Mouse (Mus musculus) thymus, postnatal 36 days (tissue): ENCODE measurements around the gene Ap2a2.
"Not testable (repeated sequence)": the region's sequence is repeated elsewhere in the genome, so short reads cannot be mapped to it uniquely, and the experiment has no call there.

Experiments used
- DNase-seq, 2 experiments: peaks; one replicate each; pipeline ENCODE4 v3.0.0; 2022; ENCODE audit warnings: mixed read lengths in 2 of 2

The Ap2a2 gene

DNA sequence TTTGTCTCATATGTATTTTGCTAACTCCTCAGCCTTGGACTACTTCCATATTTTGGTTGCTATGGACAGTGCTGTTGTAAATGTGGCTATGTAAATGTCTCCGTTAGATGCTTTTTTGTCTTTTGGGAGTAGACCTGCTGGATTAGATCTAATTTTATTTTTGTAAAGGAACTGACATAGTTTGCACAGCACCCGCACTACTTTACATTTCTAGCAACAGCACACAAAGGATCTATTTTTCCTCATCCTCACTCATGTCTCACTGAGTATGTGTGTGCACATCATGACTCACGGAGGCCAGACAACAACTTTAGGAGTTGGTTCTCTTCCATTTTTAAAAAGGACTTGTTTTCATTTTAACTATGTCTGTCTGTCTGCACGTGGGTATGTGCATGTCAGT lies 45.7 kb downstream of the Ap2a2 start:
- DNase-seq = no peak

DNA sequence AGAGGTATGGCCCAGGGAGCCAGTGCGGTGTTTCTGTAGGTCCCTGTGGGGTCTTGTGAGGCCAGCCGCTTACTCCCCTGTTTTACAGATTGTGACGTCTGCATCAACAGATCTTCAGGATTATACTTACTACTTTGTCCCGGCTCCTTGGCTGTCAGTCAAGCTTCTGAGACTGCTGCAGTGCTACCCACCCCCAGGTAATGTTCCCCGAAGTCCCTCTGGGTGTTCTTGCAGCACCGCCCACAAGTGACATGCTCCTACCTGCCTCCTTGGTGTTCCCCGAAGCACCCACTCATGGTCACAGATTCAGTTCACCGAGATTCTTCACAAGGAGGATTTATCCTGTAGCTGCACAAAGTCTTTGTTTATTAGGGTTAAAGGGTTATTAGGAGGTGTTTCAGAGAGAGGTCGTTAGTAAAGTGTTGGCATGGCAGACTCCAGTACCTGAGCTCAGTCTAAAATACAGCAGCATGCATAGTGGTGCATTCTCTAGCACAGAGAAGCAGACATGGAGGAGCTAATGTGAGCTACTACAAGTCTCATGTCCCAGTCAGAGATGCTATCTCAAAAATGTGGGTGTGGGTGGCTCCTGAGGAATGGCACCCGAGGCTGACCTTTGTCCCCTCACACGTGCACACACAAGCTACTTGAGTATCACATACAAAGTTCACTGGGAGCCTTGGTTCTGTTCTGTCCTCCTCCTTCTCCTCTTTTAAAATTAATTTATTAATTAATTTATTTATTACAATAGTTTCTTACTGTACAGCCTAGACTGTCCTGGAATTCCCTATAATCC lies 47.9 kb downstream of the Ap2a2 start:
- DNase-seq = no peak

DNA sequence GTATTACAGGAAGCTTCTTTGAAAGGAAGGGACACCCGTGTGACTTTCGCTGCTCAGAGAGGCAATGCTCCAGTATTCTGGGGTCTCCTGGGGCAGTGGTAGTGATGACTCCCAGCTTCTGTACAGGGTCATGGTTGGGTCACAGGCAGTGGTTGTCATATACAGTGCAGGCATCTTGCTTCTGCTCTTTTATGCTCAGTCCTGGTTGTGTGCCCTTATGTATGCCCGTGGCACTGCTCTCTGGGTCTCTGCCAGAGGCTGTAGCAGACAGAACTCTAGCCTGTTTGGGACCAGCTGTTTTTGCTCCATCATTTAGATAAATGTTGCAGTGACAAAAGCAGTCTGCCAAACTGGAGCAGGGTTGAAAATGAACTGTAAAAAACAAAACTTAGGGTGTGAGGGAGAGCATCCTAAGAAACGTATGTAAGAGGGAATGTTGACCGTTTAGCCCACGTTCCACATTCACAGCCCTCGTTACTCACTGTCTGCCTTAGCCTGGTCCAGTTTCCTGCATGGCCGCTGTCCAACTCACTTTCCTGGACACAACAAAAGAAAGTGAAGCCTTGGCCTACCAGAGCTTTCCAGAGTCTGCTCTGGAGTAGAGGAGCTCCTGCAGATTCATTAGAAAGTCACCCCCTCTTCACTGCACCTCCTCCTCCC lies 49.9 kb downstream of the Ap2a2 start:
- no peak for DNase-seq

DNA sequence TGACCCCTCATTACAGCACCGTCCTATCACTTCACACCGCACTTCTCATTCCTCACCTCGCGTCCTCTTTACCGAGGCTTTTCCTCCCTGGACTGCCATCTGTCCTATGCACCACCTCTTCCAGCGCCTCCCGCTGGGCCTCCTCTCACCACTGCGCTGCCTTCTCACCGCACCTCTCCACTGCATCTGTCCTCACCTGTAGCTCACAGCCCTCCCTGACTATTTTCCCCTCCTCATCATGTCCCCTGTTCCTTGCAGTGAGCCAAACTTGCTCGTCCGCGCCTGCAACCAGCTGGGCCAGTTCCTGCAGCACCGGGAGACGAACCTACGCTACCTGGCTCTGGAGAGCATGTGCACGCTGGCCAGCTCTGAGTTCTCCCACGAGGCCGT lies 50.4 kb downstream of the Ap2a2 start:
- DNase-seq = no peak

DNA sequence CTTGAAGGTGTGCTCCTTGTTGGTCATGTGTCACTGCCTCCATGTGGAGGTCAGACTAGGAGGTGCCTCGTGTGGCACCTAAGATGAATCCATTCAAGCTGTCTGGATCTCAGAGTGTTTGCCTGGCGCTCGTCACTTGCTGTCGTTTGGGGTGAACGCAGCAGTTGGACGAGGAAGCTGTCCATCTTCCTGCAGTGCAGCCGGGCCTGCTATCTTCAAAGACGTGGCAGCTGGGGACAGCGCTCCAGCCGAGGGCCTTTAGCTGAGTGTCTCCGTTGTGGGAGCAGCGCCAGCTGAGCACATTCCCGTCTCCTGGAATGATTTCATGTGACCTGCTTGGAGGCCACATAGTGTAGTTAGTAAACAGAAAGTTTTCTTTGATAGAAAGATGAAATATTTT lies 50.8 kb downstream of the Ap2a2 start:
- DNase-seq = no peak

- DNase-seq = no peak
Measured at GRCm38 (mm10) chr7:141614329-141614832, 52.4 kb downstream of the Ap2a2 start.

GRCm38 (mm10) chr7:141624214-141624613 lies 62.2 kb downstream of the Ap2a2 start:
- DNase-seq = no peak

DNA sequence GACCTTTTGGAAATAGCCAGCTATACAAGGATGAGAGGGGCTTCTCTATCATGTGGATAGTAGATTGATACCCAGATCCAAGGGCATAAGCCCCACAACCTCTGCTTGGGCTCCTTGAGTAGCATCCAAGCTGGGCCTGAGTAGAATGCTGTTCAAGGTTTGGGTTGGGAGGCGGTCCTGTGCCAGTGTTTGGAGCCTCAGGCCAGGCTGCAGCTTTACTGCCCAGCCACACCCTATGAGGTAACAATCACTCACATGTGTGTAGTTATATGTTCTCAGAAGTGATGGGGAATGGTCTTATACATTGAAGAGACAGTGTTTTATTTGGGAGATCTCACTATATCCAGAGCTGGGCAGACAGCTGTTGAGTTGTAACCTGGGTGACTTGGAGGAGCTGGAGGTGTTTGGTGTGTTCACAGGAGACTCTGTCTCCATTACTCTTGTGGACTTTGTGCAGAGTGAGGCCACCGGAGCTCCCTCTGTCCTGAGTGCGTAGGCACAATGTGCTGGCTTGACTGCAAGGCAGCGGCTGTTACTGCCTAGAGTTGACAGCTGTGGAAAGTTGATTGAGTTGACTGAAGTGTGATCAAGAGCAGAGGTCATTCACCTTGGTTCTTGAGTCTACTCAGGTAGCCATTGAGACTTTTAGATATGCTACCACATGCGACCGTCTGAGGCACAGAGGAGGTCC lies 63.3 kb downstream of the Ap2a2 start:
- DNase-seq = no peak

DNA sequence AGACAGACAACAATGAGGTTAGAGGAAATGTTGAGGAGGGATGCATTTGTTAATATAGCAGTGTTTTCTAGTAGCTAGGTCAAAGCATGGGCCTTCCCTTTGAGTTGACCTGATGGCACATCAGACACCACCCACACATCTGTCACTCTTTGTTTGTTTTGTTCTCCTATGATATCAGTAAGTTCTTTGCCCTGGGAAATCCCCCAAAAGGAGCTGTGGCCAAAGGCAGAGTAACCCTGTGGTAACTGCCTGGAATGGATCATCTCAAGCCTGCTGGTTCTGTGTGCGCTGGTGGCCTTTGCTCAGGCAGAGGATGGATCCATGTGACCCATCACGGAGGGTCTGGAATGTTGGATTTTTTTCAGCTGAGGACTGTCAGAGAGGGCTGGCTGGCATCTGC lies 66.0 kb downstream of the Ap2a2 start:
- no peak for DNase-seq

GRCm38 (mm10) chr7:141629241-141629640 lies 67.3 kb downstream of the Ap2a2 start:
- DNase-seq = no peak

GRCm38 (mm10) chr7:141638077-141638476 lies 76.1 kb downstream of the Ap2a2 start:
- DNase-seq = not testable (repeated sequence)

DNA sequence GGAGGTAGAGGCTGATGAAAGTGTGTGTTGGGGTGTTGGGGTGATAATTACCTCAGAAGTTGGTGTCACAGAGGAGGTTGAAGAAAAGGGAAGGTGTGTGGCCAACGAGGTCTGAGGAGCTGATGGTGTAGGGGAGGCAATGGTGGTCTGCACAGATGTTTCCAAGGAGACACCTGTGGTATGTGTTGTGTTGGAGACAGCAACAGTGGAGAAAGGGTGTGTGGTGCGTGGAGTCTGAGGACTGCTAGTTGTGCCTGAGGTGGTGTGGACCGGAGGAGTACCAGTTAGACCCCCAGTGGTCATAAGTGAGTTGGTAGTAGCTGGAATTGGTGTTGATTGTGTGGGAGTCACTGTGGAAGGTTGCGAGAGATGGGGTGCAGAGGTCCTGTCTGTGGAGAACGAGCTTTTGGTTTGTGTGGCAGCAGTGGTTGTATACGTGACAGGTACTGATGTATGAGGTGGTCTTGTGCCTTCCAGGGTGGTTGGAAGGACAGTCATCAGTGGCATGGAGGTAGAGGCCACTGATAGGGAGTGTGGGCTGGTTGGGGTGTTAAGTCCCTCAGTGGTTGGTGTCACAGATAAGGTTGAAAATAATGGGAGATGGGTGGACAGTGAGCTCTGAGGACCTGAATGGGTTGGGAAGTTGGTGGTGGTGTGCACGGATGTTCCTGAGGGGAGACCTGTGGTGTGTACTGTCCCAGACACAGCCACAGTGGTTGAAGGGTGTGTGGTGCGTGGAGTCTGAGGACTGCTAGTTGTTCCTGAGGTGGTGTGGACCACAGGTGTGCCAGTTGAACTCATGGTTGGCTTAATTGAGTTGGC lies 76.8 kb downstream of the Ap2a2 start:
- not testable (repeated sequence) for DNase-seq

GRCm38 (mm10) chr7:141639335-141639890 lies 77.4 kb downstream of the Ap2a2 start:
- DNase-seq = not testable (repeated sequence)

GRCm38 (mm10) chr7:141642375-141642774 lies 80.4 kb downstream of the Ap2a2 start:
- no peak for DNase-seq

DNA sequence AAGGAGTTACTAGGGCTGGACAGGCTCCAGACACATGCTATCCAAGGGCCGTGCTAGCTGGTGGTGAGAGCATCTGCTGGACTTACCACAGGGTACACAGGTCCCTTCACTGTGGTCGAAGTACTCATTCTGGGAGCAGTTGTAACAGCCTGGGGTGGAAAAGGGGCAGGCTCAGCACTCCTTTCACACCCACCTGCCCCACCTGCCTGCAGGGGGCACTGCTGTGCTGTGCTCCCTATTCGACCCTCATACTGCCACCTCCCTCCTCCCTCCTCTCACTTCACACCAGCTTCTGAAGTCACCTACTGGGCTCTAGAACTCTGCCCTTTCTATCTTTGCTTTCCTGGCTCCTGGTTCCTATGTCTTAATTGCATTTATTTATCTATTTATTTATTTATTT lies 81.2 kb downstream of the Ap2a2 start:
- DNase-seq = peak; percentile 20 to 33

DNA sequence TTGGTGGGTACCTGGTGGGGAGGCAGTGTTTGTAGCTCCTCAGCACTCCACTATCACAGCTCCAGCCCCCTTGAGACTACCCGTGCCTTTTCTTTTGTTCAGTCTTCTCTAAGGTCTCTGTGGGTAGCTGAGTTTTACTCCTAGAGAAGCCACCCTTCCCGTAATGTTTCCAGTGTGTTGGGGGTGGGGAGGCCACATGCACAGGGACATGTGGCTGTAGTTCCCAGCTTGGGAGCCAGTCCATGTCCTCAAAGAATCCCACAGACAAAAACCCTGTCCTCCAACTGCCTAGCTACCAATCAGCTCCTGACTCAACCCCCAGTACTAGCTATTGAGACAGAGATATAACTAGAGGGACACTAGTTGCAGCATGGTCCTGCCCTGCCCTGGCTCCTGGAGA lies 85.1 kb downstream of the Ap2a2 start:
- DNase-seq = no peak

DNA sequence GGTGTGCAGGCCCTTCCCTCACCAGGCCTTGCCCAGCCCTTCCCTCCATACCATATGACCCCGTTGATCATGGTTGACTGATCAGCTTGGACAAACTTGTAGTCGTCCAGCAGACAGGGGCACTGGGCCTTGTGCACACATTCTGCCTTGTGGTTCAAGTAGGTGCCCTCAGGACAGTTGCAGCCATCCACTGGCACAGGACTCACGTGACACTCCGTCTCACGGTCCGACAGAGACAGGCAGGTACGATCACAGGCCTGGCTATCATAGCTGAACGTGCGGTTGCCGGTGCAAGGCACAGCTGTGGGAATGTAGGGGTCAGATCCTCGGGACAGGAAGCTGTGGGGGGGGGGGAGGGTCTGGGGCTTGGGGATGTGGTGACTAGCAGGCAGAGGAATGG lies 85.8 kb downstream of the Ap2a2 start:
- DNase-seq = no peak

GRCm38 (mm10) chr7:141652191-141652590 lies 90.2 kb downstream of the Ap2a2 start:
- no peak for DNase-seq

GRCm38 (mm10) chr7:141660346-141660745 lies 98.4 kb downstream of the Ap2a2 start:
- DNase-seq = no peak

DNA sequence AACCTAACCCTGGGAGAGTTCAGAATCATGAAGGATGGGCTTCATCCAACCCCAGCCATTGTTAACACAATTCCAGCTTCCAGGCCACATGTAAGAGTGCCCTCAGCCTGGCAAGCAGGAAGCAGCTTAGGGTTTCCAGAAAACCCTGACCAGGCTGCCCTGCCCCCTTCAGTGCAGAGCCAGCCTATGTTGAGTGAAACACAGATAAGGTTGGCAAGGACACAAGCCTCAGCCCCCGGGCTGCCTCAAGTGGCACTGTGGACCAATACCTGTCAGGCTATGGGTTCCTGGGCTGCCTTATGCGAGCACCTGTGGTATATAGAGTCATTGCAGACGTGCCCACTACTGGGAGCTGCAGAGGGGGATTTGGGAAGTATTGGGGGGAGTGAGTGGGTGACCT lies 99.5 kb downstream of the Ap2a2 start:
- no peak for DNase-seq

DNA sequence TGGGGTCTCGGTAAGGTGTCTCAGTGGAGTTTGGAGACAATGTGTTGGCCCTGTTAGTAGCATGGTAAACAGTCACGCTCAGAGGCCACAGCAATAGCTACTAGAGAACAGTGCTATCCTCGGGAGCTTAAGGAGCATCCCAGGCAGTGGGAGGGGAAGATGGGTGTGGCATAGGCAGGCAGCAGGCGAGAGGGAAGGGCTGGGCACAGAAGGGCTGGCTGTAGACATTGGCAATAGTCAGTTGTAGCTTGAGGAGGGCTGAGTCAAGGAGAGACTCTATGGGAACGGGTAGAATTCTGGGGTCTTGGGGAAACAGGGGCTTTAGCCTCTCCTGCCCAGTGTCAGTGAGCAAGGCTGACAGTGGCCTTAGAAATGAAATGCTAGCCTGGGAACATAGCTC lies 100.2 kb downstream of the Ap2a2 start:
- no peak for DNase-seq

GRCm38 (mm10) chr7:141666190-141666589 lies 104.2 kb downstream of the Ap2a2 start:
- peak; percentile 43 for DNase-seq
